In genomic region chr1:71851268-71851667, GRCm38 (mm10) we compare ENCODE assay signal across 21 mouse cellular contexts.
DNase-seq lines count a peak whose midpoint lies in the region; ATAC-seq and TF ChIP-seq lines count a peak whose summit lies in the region.
"Had no signal": no experiment of that assay in that cellular context is flagged by ENCODE, and none has a peak within 500 bp of the region (broad histone marks: within the 10 kb centered on the region; RNA-seq: fewer than 3 reads in every experiment).

No protein-coding gene starts in this region.

- CTCF ChIA-PET in Patski (lab: Charles Lee), result interaction anchor here (1.1 to 1.5 kb wide), 2 partner anchors 9 to 23 kb away, joined by 3 to 4 read pairs; no protein-coding TSS in a partner anchor

- in situ Hi-C loops in Patski (cut with MboI; ENCODE audit: low pct_unique_long_range_greater_than_20kb), result no loop called here

- no peaks in the 10 kb centered on the region for H3K79me2 ChIP-seq in C2C12 (ENCODE audit: control insufficient read depth, insufficient read depth)

- no peak overlapping the region for H3K4me3 ChIP-seq in C2C12 (ENCODE audit: insufficient read depth, poor library complexity, severe bottlenecking)
- H3K4me3 ChIP-seq: embryonic facial prominence, embryonic 10.5 days; embryonic facial prominence, embryonic 12.5 days; forebrain, embryonic 13.5 days; forebrain, embryonic 15.5 days had no signal

- ATAC-seq in Patski, result peak; percentile 65
- ATAC-seq: forebrain, embryonic 13.5 days; forebrain, embryonic 15.5 days; forebrain, postnatal 0 days had no signal

- H3K79me3 ChIP-seq in C2C12 (ENCODE audit: low read depth), result no peaks in the 10 kb centered on the region

- H3K36me3 ChIP-seq in C2C12 (ENCODE audit: control insufficient read depth, insufficient read depth), result no peaks in the 10 kb centered on the region
- H3K36me3 ChIP-seq: embryonic facial prominence, embryonic 10.5 days; embryonic facial prominence, embryonic 12.5 days; forebrain, embryonic 15.5 days; G1E had no signal

- TF ChIP-seq CTCF in C2C12 (IDR thresholded peaks at IDR 0.05; ENCODE audit: control insufficient read depth, insufficient read depth, insufficient read length) (no peak), Patski (IDR thresholded peaks at IDR 0.05) (no peak)

- H3K27me3 ChIP-seq in C2C12 (ENCODE audit: control insufficient read depth, insufficient read depth, insufficient read length) (no peaks in the 10 kb centered on the region), Patski (no peaks in the 10 kb centered on the region)
- H3K27me3 ChIP-seq: embryonic facial prominence, embryonic 12.5 days; forebrain, embryonic 13.5 days; forebrain, embryonic 15.5 days had no signal

- DNase-seq in Patski (ENCODE audit: low read depth, low spot score), result peak; percentile 64
- DNase-seq in thymus, postnatal 4 days, result no peak
- DNase-seq in layer of hippocampus, adult 9-11 months, result no peak
- no peak for DNase-seq in cerebellum, postnatal 4 days (ENCODE audit: low spot score in 2 of 2)
- DNase-seq: adrenal gland, adult 2 months; adrenal gland, postnatal 10 days; adrenal gland, postnatal 25 days; B cell, adult 2 months; cerebellum, adult 11 months; cerebellum, adult 18-20 months; cerebellum, adult 8-10 months; cerebellum, adult 9-11 months; cerebellum, postnatal 14 days; cerebellum, postnatal 36 days; forebrain, postnatal 0 days had no signal

- no peak overlapping the region for H3ac ChIP-seq in C2C12 (ENCODE audit: control insufficient read depth, insufficient read length, low read depth)

- POLR2A ChIA-PET in Patski (lab: Charles Lee), result no interaction called here

TF ChIP-seq in C2C12, 6 proteins besides CTCF, POLR2A, EP300 and RAD21:
- TF ChIP-seq MYOD1 (IDR thresholded peaks at IDR 0.05; ENCODE audit: control insufficient read depth, insufficient read length, low read depth) (peak; percentile 91), MYOG (IDR thresholded peaks at IDR 0.05; ENCODE audit: control insufficient read depth, extremely low read depth, insufficient read length) (no peak)
